Mouse (Mus musculus) CH12.LX (cell line): ENCODE measurements around the gene Mypop.
A peak's percentile ranks its signal among the peaks of the same experiment; 100 is the strongest.

Experiments
- BHLHE40 ChIP-seq: IDR thresholded peaks from 2 replicates; pipeline ENCODE4 v1.6.1; 2011; ENCODE audit warnings: mild to moderate bottlenecking, low read depth, low read length, improper control_type of control experiment
- CHD1 ChIP-seq: IDR thresholded peaks from 2 replicates; pipeline ENCODE4 v1.6.1; 2012; ENCODE audit warnings: low read depth, low read length, improper control_type of control experiment, inconsistent platforms
- CTCF ChIP-seq, 2 experiments: IDR thresholded peaks in 1 of 2; conservative IDR thresholded peaks in 1 of 2; 2 replicates each; pipeline ENCODE4 v1.5.1; 2011 to 2012; ENCODE audit warnings: low read depth in 2 of 2, low read length in 2 of 2, improper control_type of control experiment in 1 of 2, inconsistent platforms in 1 of 2, mild to moderate bottlenecking in 1 of 2, moderate library complexity in 1 of 2
- MAZ ChIP-seq: IDR thresholded peaks from 2 replicates; pipeline ENCODE4 v1.6.1; 2012; ENCODE audit warnings: low read depth, mild to moderate bottlenecking, inconsistent platforms, low read length, improper control_type of control experiment, moderate library complexity
- POLR2A ChIP-seq: IDR thresholded peaks from 2 replicates; pipeline ENCODE4 v1.6.1; 2011; ENCODE audit warnings: low read depth, mild to moderate bottlenecking, improper control_type of control experiment, low read length
- POLR2AphosphoS2 ChIP-seq: IDR thresholded peaks from 2 replicates; pipeline ENCODE4 v1.6.1; 2011; ENCODE audit warnings: low read depth, low read length, improper control_type of control experiment
- TBP ChIP-seq: conservative IDR thresholded peaks from 2 replicates; pipeline ENCODE4 v1.6.1; 2011; ENCODE audit warnings: low read depth, low read length, improper control_type of control experiment

GRCm38 (mm10) chr7:18989995-18990394, 1.1 kb upstream of the Mypop start:
- peak in 1 of 2 experiments; percentile 47; a peak in 2 of 4 replicates for TF ChIP-seq CTCF (conservative IDR thresholded peaks at IDR 0.05 in 1 of 2, IDR thresholded peaks at IDR 0.05 in 1 of 2; ENCODE audit: low read depth in 2 of 2, low read length in 2 of 2)
- no peak for TF ChIP-seq POLR2A
- TF ChIP-seq TBP, result no peak
- no peak for TF ChIP-seq MAZ
- TF ChIP-seq POLR2AphosphoS2, result no peak
- no peak for TF ChIP-seq BHLHE40
- no peak for TF ChIP-seq CHD1
